Mouse (Mus musculus) myocyte (in vitro differentiated cells): ENCODE results near the gene Gsdma.

Experiments used
- CEBPB ChIP-seq: IDR thresholded peaks from 2 replicates; pipeline ENCODE4 v1.6.1; 2011; ENCODE audit warnings: mild to moderate bottlenecking, moderate library complexity; ENCODE audit not compliant: poor library complexity, insufficient read depth, severe bottlenecking
- MAX ChIP-seq: IDR thresholded peaks from one replicate; pipeline ENCODE4 v1.6.1; 2011; ENCODE audit warnings: low read depth, mild to moderate bottlenecking, control low read depth
- MYOD1 ChIP-seq, 3 experiments: IDR thresholded peaks; one replicate each; pipeline ENCODE4 v1.6.1; 2011; ENCODE audit warnings: control low read depth in 2 of 3, low read depth in 2 of 3, mild to moderate bottlenecking in 2 of 3, moderate library complexity in 1 of 3; ENCODE audit not compliant: insufficient read length in 2 of 3, control insufficient read depth in 1 of 3
- MYOG ChIP-seq, 3 experiments: IDR thresholded peaks; one replicate each; pipeline ENCODE4 v1.6.1; 2011; ENCODE audit warnings: control low read depth in 2 of 3, low read depth in 2 of 3, mild to moderate bottlenecking in 2 of 3; ENCODE audit not compliant: insufficient read length in 2 of 3, control insufficient read depth in 1 of 3, insufficient read depth in 1 of 3
- POLR2A ChIP-seq: IDR thresholded peaks from one replicate; pipeline ENCODE4 v1.6.1; 2011; ENCODE audit warnings: low read depth, mild to moderate bottlenecking, control low read depth, moderate library complexity; ENCODE audit not compliant: insufficient read length
- REST ChIP-seq: IDR thresholded peaks from one replicate; pipeline ENCODE4 v1.6.1; 2011; ENCODE audit warnings: mild to moderate bottlenecking, control low read depth, moderate library complexity; ENCODE audit not compliant: insufficient read depth, insufficient read length
- SRF ChIP-seq: IDR thresholded peaks from one replicate; pipeline ENCODE4 v1.6.1; 2011; ENCODE audit warnings: low read depth; ENCODE audit not compliant: control insufficient read depth, insufficient read length
- TCF12 ChIP-seq: IDR thresholded peaks from one replicate; pipeline ENCODE4 v1.6.1; 2011; ENCODE audit warnings: mild to moderate bottlenecking, control low read depth; ENCODE audit not compliant: poor library complexity, insufficient read depth, severe bottlenecking
- USF1 ChIP-seq: IDR thresholded peaks from one replicate; pipeline ENCODE4 v1.6.1; 2011; ENCODE audit warnings: low read depth, mild to moderate bottlenecking, control low read depth, moderate library complexity

DNA sequence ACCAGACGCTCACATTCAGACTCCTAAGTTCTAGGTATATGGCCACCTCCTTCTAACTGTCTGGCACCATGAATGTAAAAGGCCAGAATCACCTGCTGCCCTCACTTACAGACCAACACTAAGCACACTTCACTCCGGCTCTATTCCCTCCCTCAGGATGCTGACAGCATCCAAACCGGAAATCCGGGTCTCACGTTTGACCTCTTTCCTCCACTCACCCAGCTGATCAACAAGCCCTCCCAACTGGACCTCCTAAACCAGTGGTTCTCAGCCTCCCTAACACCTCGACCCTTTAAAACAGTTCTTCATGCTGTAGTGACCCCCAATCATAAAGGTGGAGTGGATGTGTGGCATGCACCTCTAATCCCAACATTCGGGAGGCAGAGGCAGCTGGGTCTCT lies 58.9 kb downstream of the Gsdma start:
- TF ChIP-seq USF1 (no peak), TCF12 (no peak), POLR2A (no peak), SRF (no peak), REST (no peak), CEBPB (no peak), MAX (no peak), MYOG (IDR thresholded peaks at IDR 0.05; ENCODE audit: control insufficient read depth in 1 of 3, insufficient read depth in 1 of 3, insufficient read length in 2 of 3, low read depth in 2 of 3) (no peak), MYOD1 (IDR thresholded peaks at IDR 0.05; ENCODE audit: control insufficient read depth in 1 of 3, insufficient read length in 2 of 3, low read depth in 2 of 3) (no peak)
